Mouse (Mus musculus) liver, embryonic 14 days (tissue): ENCODE data around the gene Gm3015. TPM values are rescaled to one million over a fixed set of nuclear protein-coding genes. Genes with fewer than 3 reads are reported as not detected.

Source experiments
- polyA plus RNA-seq: library from polyadenylated mRNA; depleted of rRNA; stranded (reverse); fragments of >200 nt; gene quantifications from 2 replicates; pipeline ENCODE4 v1.2.3, GENCODE M21; 2012; rRNA removed

The Gm3015 gene
- polyA plus RNA-seq, result not detected in 2 replicates

GRCm38 (mm10) chr14:42768721-42769120 lies at the start of gene Gm3015:
Gene Gm3015, minus strand, starts transcription at chr14:42768821.

DNA sequence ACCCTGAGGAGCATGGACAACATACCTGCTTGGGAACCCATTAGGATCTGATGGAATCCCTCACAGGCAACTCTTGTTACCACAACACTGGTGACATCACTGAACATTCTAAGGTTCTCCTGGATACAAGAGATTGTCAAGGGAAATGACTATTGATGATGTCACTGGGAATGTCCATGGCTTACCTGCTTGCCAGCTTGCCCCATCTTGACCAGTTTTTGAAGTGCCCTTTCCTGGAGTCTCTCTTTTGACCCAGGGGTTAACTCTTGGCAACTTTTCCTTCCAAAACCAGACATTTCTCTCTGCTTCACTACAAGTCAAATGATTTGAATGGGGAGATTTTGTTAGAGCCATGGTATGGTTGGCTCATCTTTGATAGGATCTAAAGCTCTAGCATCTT lies 29.3 kb upstream of the Gm3015 start, which contains the start of gene Gm10377:
Gene Gm10377 (minus strand): TSS at position 101 of the 400 bp plus-strand sequence.

Other genes starting within 250 kb of the Gm3015 start
- not detected in 2 replicates for gene Gm8024, start 244.5 kb downstream of the Gm3015 start, polyA plus RNA-seq
- not detected in 2 replicates for gene Gm17124, start 168.9 kb downstream of the Gm3015 start, polyA plus RNA-seq
- not detected in 2 replicates for gene Gm3633, start 126.9 kb downstream of the Gm3015 start, polyA plus RNA-seq
- gene Gm10378, start 112.9 kb downstream of the Gm3015 start, polyA plus RNA-seq, result not detected in 2 replicates
- gene Gm10377, start 29.2 kb upstream of the Gm3015 start, polyA plus RNA-seq, result not detected in 2 replicates
- gene Gm21977, start 84.7 kb upstream of the Gm3015 start, polyA plus RNA-seq, result not detected in 2 replicates
- gene Gm8082, start 224.8 kb upstream of the Gm3015 start, polyA plus RNA-seq, result not detected in 2 replicates
- gene Gm10376, start 246.8 kb upstream of the Gm3015 start, polyA plus RNA-seq, result not detected in 2 replicates